Mouse (Mus musculus) small intestine, adult 2 months (tissue): ENCODE measurements around the gene Hdc.

ENCODE experiments used
- CTCF ChIP-seq: fragments of 200-500 bp; IDR thresholded peaks from 2 replicates; pipeline ENCODE4 v1.5.1; 2012; ENCODE audit warnings: low read depth, mild to moderate bottlenecking, control low read depth, inconsistent platforms, low read length, moderate library complexity, mixed read lengths; ENCODE audit not compliant: insufficient replicate concordance, insufficient read length; ENCODE audit errors: extremely low read depth
- POLR2A ChIP-seq: fragments of 200-500 bp; IDR thresholded peaks from 2 replicates; pipeline ENCODE4 v1.6.1; 2012; ENCODE audit warnings: low read depth, mild to moderate bottlenecking, control low read depth, inconsistent platforms, low read length, moderate library complexity

- TF ChIP-seq CTCF, result no peak
- no peak for TF ChIP-seq POLR2A
Observed at GRCm38 (mm10) chr2:126551896-126552295, 67.2 kb downstream of the Hdc start.
